Mouse (Mus musculus) erythroblast, embryonic 14.5 days (primary cell): Measurements from ENCODE around the gene Snn.

Experiments
- GATA1 ChIP-seq: IDR thresholded peaks from 2 replicates; pipeline ENCODE4 v1.6.1; 2012; ENCODE audit warnings: low read length, inconsistent platforms, mixed read lengths
- TAL1 ChIP-seq: IDR thresholded peaks from 3 replicates; pipeline ENCODE4 v1.6.1; 2012; ENCODE audit warnings: low read length, inconsistent platforms, mixed read lengths

GRCm38 (mm10) chr16:11064341-11064740, 3.6 kb downstream of the Snn start:
- TF ChIP-seq TAL1 (no peak), GATA1 (no peak)
